ENCODE assay signal across 8 mouse cellular contexts in genomic region chr3:116712436-116712881, GRCm38 (mm10). TPM values are rescaled to one million over a fixed set of nuclear protein-coding genes. Genes with fewer than 3 reads are reported as not detected.
DNase-seq lines count a peak whose midpoint lies in the region; ATAC-seq and TF ChIP-seq lines count a peak whose summit lies in the region.

Slc35a3 (minus strand) TSS chr3:116712831.

- H3K4me3 ChIP-seq in forebrain, embryonic 10.5 days: peak within 1 kb of the TSS; percentile 100
- H3K4me3 ChIP-seq in hindbrain, embryonic 16.5 days (ENCODE audit: low read length): peak within 1 kb of the TSS; percentile 100
- peak within 1 kb of the TSS; percentile 96 for H3K4me3 ChIP-seq in limb, embryonic 14.5 days (replicated peaks; ENCODE audit: low read length)
- peak within 1 kb of the TSS; percentile 72 for H3K4me3 ChIP-seq in small intestine, adult 2 months (ENCODE audit: low read depth, low read length)

- H3K4me2 ChIP-seq in hindbrain, embryonic 16.5 days (ENCODE audit: low read length): peak within 1 kb of the TSS; percentile 96
- H3K4me2 ChIP-seq in limb, embryonic 14.5 days (replicated peaks; ENCODE audit: low read depth, low read length, severe bottlenecking): peak within 1 kb of the TSS; percentile 70

- no peaks in the 10 kb centered on the region for H3K36me3 ChIP-seq in forebrain, embryonic 10.5 days (replicated peaks)
- no peaks in the 10 kb centered on the region for H3K36me3 ChIP-seq in hindbrain, embryonic 16.5 days (ENCODE audit: control insufficient read depth, insufficient read depth, low read length)
- no peaks in the 10 kb centered on the region for H3K36me3 ChIP-seq in limb, embryonic 14.5 days (ENCODE audit: control insufficient read depth, insufficient read depth, low read length)
- no peaks in the 10 kb centered on the region for H3K36me3 ChIP-seq in small intestine, adult 2 months (ENCODE audit: control insufficient read depth, insufficient read depth, low read length)

- in situ Hi-C loops in Patski (cut with MboI; ENCODE audit: low pct_unique_long_range_greater_than_20kb): no loop called here

- H3K27me3 ChIP-seq in Patski: no peaks in the 10 kb centered on the region
- peaks cover 13% of the 10 kb centered on the region for H3K27me3 ChIP-seq in forebrain, embryonic 10.5 days (ENCODE audit: poor library complexity, severe bottlenecking)
- no peaks in the 10 kb centered on the region for H3K27me3 ChIP-seq in hindbrain, embryonic 16.5 days (replicated peaks; ENCODE audit: control insufficient read depth, insufficient read depth, low read length)
- no peaks in the 10 kb centered on the region for H3K27me3 ChIP-seq in limb, embryonic 14.5 days (ENCODE audit: control insufficient read depth, insufficient read depth, low read length)
- no peaks in the 10 kb centered on the region for H3K27me3 ChIP-seq in small intestine, adult 2 months (ENCODE audit: control insufficient read depth, insufficient read depth, low read length)

- peaks cover 19% of the 10 kb centered on the region for H3K4me1 ChIP-seq in forebrain, embryonic 10.5 days
- H3K4me1 ChIP-seq in hindbrain, embryonic 16.5 days (ENCODE audit: control insufficient read depth, insufficient read depth, low read depth, low read length): peaks cover 15% of the 10 kb centered on the region
- H3K4me1 ChIP-seq in limb, embryonic 14.5 days (ENCODE audit: control insufficient read depth, insufficient read depth, low read length): peaks cover 10% of the 10 kb centered on the region
- H3K4me1 ChIP-seq in small intestine, adult 2 months (ENCODE audit: control insufficient read depth, insufficient read depth, insufficient read length, low read length): peaks cover 7% of the 10 kb centered on the region; the same call in 1 of the 2 replicates

- POLR2A ChIA-PET in Patski (lab: Charles Lee): interaction anchor here (1.2 to 2.6 kb wide), 5 partner anchors 9 to 62 kb away, joined by 3 to 11 read pairs (median 6); partner anchors contain the start of gene Mfsd14a

- H3K27ac ChIP-seq in forebrain, embryonic 10.5 days: peak within 1 kb of the TSS; percentile 92
- peak within 1 kb of the TSS; percentile 78 for H3K27ac ChIP-seq in hindbrain, embryonic 16.5 days (ENCODE audit: low read depth, low read length)
- peak within 1 kb of the TSS; percentile 82 for H3K27ac ChIP-seq in limb, embryonic 14.5 days (replicated peaks; ENCODE audit: low read depth, low read length)
- H3K27ac ChIP-seq in small intestine, adult 2 months (ENCODE audit: insufficient read depth, low read depth, low read length): peak within 1 kb of the TSS; percentile 92

- ATAC-seq in Patski: peak; percentile 45
- peak; percentile 60 for ATAC-seq in hindbrain, embryonic 16.5 days
- ATAC-seq in limb, embryonic 14.5 days (ENCODE audit: low FRiP score, low read depth): peak; percentile 31; the same call in 1 of the 2 replicates

- no peaks in the 10 kb centered on the region for H3K9me3 ChIP-seq in forebrain, embryonic 10.5 days
- no peaks in the 10 kb centered on the region for H3K9me3 ChIP-seq in hindbrain, embryonic 16.5 days (ENCODE audit: control insufficient read depth, low read length)
- no peaks in the 10 kb centered on the region for H3K9me3 ChIP-seq in limb, embryonic 14.5 days (ENCODE audit: control insufficient read depth, low read length)

- CTCF ChIA-PET in Patski (lab: Charles Lee): interaction anchor here (1.2 to 3.9 kb wide), 5 partner anchors 14 to 39 kb away, joined by 3 to 18 read pairs (median 4); no protein-coding TSS in a partner anchor

- DNase-seq in kidney, adult 9 months: peak; percentile 92
- DNase-seq in kidney, adult 18-20 months: no peak
- DNase-seq in Patski (ENCODE audit: low read depth, low spot score): peak; percentile 38
- no peak for DNase-seq in forebrain, embryonic 10.5 days (ENCODE audit: extremely low spot score, low spot score)
- DNase-seq in limb, embryonic 14.5 days (ENCODE audit: low spot score): peak; percentile 7
- DNase-seq in Muller cell, postnatal 12 days (ENCODE audit: inconsistent ontology term): no peak

- TF ChIP-seq POLR2A in limb, embryonic 14.5 days (IDR thresholded peaks at IDR 0.05; ENCODE audit: borderline replicate concordance, extremely low read depth, insufficient read depth, insufficient read length): no peak
- no peak for TF ChIP-seq POLR2A in small intestine, adult 2 months (IDR thresholded peaks at IDR 0.05; ENCODE audit: low read depth, low read length)

- peak within 1 kb of the TSS; percentile 98 for H3K9ac ChIP-seq in hindbrain, embryonic 16.5 days (ENCODE audit: low read depth, low read length)
- peak within 1 kb of the TSS; percentile 95 for H3K9ac ChIP-seq in limb, embryonic 14.5 days (ENCODE audit: low read depth, low read length, severe bottlenecking)

- no peak for TF ChIP-seq CTCF in Patski (IDR thresholded peaks at IDR 0.05)
- TF ChIP-seq CTCF in small intestine, adult 2 months (IDR thresholded peaks at IDR 0.05; ENCODE audit: extremely low read depth, insufficient read length, insufficient replicate concordance, low read depth, low read length): no peak

- WGBS in forebrain, embryonic 10.5 days: 3% methylated on average over 8 of the region's 8 CpGs
- 3% methylated on average over 8 of the region's 8 CpGs for WGBS in hindbrain, embryonic 16.5 days
- 3% methylated on average over 8 of the region's 8 CpGs for WGBS in limb, embryonic 14.5 days
- WGBS in small intestine, adult 2 months: 1% methylated on average over 8 of the region's 8 CpGs

RNA-seq across cellular contexts. Expression of gene Slc35a3, which starts in this region (rescaled TPM):
- polyA plus RNA-seq in Patski (2021): 44.0 TPM
- polyA plus RNA-seq in forebrain, embryonic 10.5 days (2016; fragmentation: Nextera tagmentation; extraction: Ambion mirVana): 8.3 and 9.8 TPM in 2 replicates
- polyA plus RNA-seq in hindbrain, embryonic 16.5 days (2015; fragmentation: Nextera tagmentation; extraction: Ambion mirVana): 7.3 and 8.1 TPM in 2 replicates
- 20.7 and 23.3 TPM in 2 replicates for polyA plus RNA-seq in limb, embryonic 14.5 days (2012; rRNA removed)
- polyA plus RNA-seq in limb, embryonic 14.5 days (2014; fragmentation: Nextera tagmentation; extraction: Ambion mirVana): 9.6 and 10.8 TPM in 2 replicates
- 18.3 and 22.3 TPM in 2 replicates for polyA plus RNA-seq in small intestine, adult 2 months (2012; rRNA removed)

Comparison
In these comparisons a context has a peak if more than half of its experiments do, and no peak if none do; other contexts are left out.
1. DNase-seq: peak in kidney, adult 9 months (single experiment), Patski (single experiment) and limb, embryonic 14.5 days (single experiment); none in kidney, adult 18-20 months (single experiment), forebrain, embryonic 10.5 days (single experiment) and Muller cell, postnatal 12 days (single experiment).
2. Peak in every context shown above with its lines, with median percentiles within 50 percentile points of each other: ATAC-seq, H3K27ac ChIP-seq and H3K4me3 ChIP-seq.